Comparison of ENCODE assay signal across 11 mouse cellular contexts in genomic region chr9:71894943-71895286, GRCm38 (mm10).
DNase-seq lines count a peak whose midpoint lies in the region; ATAC-seq and TF ChIP-seq lines count a peak whose summit lies in the region.
"Had no signal": no experiment of that assay in that cellular context is flagged by ENCODE, and none has a peak within 500 bp of the region (broad histone marks: within the 10 kb centered on the region; RNA-seq: fewer than 3 reads in every experiment).

No protein-coding gene starts in this region.

- H3K9ac ChIP-seq in heart, embryonic 13.5 days, result no peak overlapping the region
- no peak overlapping the region for H3K9ac ChIP-seq in forebrain, embryonic 16.5 days (replicated peaks; ENCODE audit: low read depth, low read length)
- H3K9ac ChIP-seq in midbrain, embryonic 12.5 days (replicated peaks), result peak overlapping the region; percentile 58; the same call in 1 of the 2 replicates

- TF ChIP-seq CTCF in brain, embryonic 14.5 days (IDR thresholded peaks at IDR 0.05; ENCODE audit: borderline replicate concordance, extremely low read depth, insufficient read depth, insufficient read length), result no peak

- peak overlapping the region; percentile 38 for H3K4me3 ChIP-seq in heart, embryonic 13.5 days
- peak overlapping the region; percentile 34 for H3K4me3 ChIP-seq in forebrain, embryonic 16.5 days (replicated peaks; ENCODE audit: low read length)
- H3K4me3 ChIP-seq in midbrain, embryonic 12.5 days, result peak overlapping the region; percentile 48

- WGBS in heart, embryonic 13.5 days, result 76% methylated on average over 7 of the region's 7 CpGs
- 71% methylated on average over 7 of the region's 7 CpGs for WGBS in forebrain, embryonic 16.5 days
- WGBS in midbrain, embryonic 12.5 days, result 10% methylated on average over 7 of the region's 7 CpGs

- no peaks in the 10 kb centered on the region for H3K36me3 ChIP-seq in heart, embryonic 13.5 days
- H3K36me3 ChIP-seq in forebrain, embryonic 16.5 days (ENCODE audit: control insufficient read depth, insufficient read depth), result no peaks in the 10 kb centered on the region
- H3K36me3 ChIP-seq in midbrain, embryonic 12.5 days, result no peaks in the 10 kb centered on the region

- peaks cover 29% of the 10 kb centered on the region for H3K4me1 ChIP-seq in heart, embryonic 13.5 days
- peaks cover 19% of the 10 kb centered on the region for H3K4me1 ChIP-seq in forebrain, embryonic 16.5 days (replicated peaks; ENCODE audit: control insufficient read depth, insufficient read depth, low read length)
- peaks cover 34% of the 10 kb centered on the region for H3K4me1 ChIP-seq in midbrain, embryonic 12.5 days

- H3K4me2 ChIP-seq in heart, embryonic 13.5 days, result peak overlapping the region; percentile 48
- H3K4me2 ChIP-seq in forebrain, embryonic 16.5 days (ENCODE audit: low read length), result peak overlapping the region; percentile 40
- peak overlapping the region; percentile 55 for H3K4me2 ChIP-seq in midbrain, embryonic 12.5 days (replicated peaks)

- H3K27me3 ChIP-seq in heart, embryonic 13.5 days (replicated peaks), result no peaks in the 10 kb centered on the region
- H3K27me3 ChIP-seq in forebrain, embryonic 16.5 days (replicated peaks; ENCODE audit: control insufficient read depth, insufficient read depth, low read length), result no peaks in the 10 kb centered on the region
- no peaks in the 10 kb centered on the region for H3K27me3 ChIP-seq in midbrain, embryonic 12.5 days

- no peak for ATAC-seq in heart, embryonic 13.5 days (ENCODE audit: extremely low read depth, insufficient number of reproducible peaks, low FRiP score, low TSS enrichment)
- ATAC-seq in forebrain, embryonic 16.5 days, result no peak
- no peak for ATAC-seq in midbrain, embryonic 12.5 days (ENCODE audit: low FRiP score, low read depth)

- H3K27ac ChIP-seq in heart, embryonic 13.5 days (replicated peaks), result 0 out of 2 replicates have a peak overlapping the region, but pooled peaks have one; percentile 17
- H3K27ac ChIP-seq in forebrain, embryonic 16.5 days (ENCODE audit: low read length), result no peak overlapping the region
- peak overlapping the region; percentile 75; the same call in 1 of the 2 replicates for H3K27ac ChIP-seq in midbrain, embryonic 12.5 days (replicated peaks)

- no peak for DNase-seq in heart, postnatal 14 days
- DNase-seq in brain, embryonic 14.5 days (ENCODE audit: low read depth), result peak; percentile 42
- no peak for DNase-seq in adrenal gland, postnatal 14 days
- no peak for DNase-seq in retina, postnatal 1 day
- DNase-seq in urinary bladder, postnatal 10 days (ENCODE audit: low spot score), result no peak
- DNase-seq: cerebellum, adult 2 months; lung, postnatal 14 days; right cerebral cortex, postnatal 14 days had no signal

- no peaks in the 10 kb centered on the region for H3K9me3 ChIP-seq in heart, embryonic 13.5 days
- H3K9me3 ChIP-seq in forebrain, embryonic 16.5 days (ENCODE audit: control insufficient read depth, low read length), result no peaks in the 10 kb centered on the region
- H3K9me3 ChIP-seq in midbrain, embryonic 12.5 days, result no peaks in the 10 kb centered on the region

- no peak for TF ChIP-seq POLR2A in brain, embryonic 14.5 days (IDR thresholded peaks at IDR 0.05; ENCODE audit: borderline replicate concordance, extremely low read depth, insufficient read depth, insufficient read length, poor library complexity, severe bottlenecking)

- intact Hi-C loops in heart, postnatal 14 days (cut with DNase I), result loop anchor here (5.0 kb wide), 1 partner anchor 42 kb away; no protein-coding TSS in a partner anchor
